Mouse (Mus musculus) liver, postnatal 0 days (tissue): ENCODE measurements around the gene Ipcef1. TPM values are rescaled to one million over a fixed set of nuclear protein-coding genes. Genes with fewer than 3 reads are reported as not detected.

ENCODE experiments used
- ATAC-seq: fragments of 200-750 bp; cut with Nextera tagmentation; 2 replicates; pipeline ENCODE4 v1.8.0; 2017; ENCODE audit warnings: mild to moderate bottlenecking, moderate library complexity
- DNase-seq: peaks from one replicate; pipeline ENCODE4 v3.0.0-alpha.2; 2016
- H3K27ac ChIP-seq: fragments of 300-500 bp; sonication (generic); 2 replicates; pipeline ENCODE4 v1.5.1; 2014; ENCODE audit warnings: antibody characterized with exemption, moderate library complexity, mild to moderate bottlenecking, low read depth
- H3K27me3 ChIP-seq: fragments of 300-500 bp; sonication (generic); 2 replicates; pipeline ENCODE4 v1.6.1; 2014; ENCODE audit warnings: low read length, control low read depth, mixed read lengths; ENCODE audit not compliant: insufficient read depth
- H3K36me3 ChIP-seq: fragments of 300-500 bp; sonication (generic); replicated peaks from 2 replicates; pipeline ENCODE4 v1.6.1; 2014; ENCODE audit warnings: mild to moderate bottlenecking, control low read depth, low read length, moderate library complexity, mixed read lengths; ENCODE audit not compliant: insufficient read depth
- H3K4me1 ChIP-seq: fragments of 300-500 bp; sonication (generic); 2 replicates; pipeline ENCODE4 v1.6.1; 2014; ENCODE audit warnings: antibody characterized with exemption, mild to moderate bottlenecking, control low read depth; ENCODE audit not compliant: insufficient read depth
- H3K4me2 ChIP-seq: fragments of 300-500 bp; sonication (generic); 2 replicates; pipeline ENCODE4 v1.6.1; 2014; ENCODE audit warnings: low read depth, mild to moderate bottlenecking, low read length, moderate library complexity, mixed read lengths
- H3K4me3 ChIP-seq: fragments of 300-500 bp; sonication (generic); 2 replicates; pipeline ENCODE4 v1.5.1; 2014; ENCODE audit warnings: low read depth, low read length
- H3K9ac ChIP-seq: fragments of 300-500 bp; sonication (generic); replicated peaks from 2 replicates; pipeline ENCODE4 v1.6.1; 2014; ENCODE audit warnings: mild to moderate bottlenecking, moderate library complexity
- H3K9me3 ChIP-seq: fragments of 300-500 bp; sonication (generic); 2 replicates; pipeline ENCODE4 v1.6.1; 2016; ENCODE audit warnings: mild to moderate bottlenecking, control low read depth, low read length, mixed read lengths
- CTCF ChIP-seq: sonication (generic); IDR thresholded peaks from 2 replicates; pipeline ENCODE4 v1.5.1; 2016; ENCODE audit warnings: antibody characterized with exemption, low read depth
- EP300 ChIP-seq: IDR thresholded peaks from 2 replicates; pipeline ENCODE4 v1.6.1; 2016; ENCODE audit warnings: antibody characterized with exemption, low read depth, mild to moderate bottlenecking
- WGBS: fragments of 180-500 bp; shearing (Covaris S2); extraction: QIAGEN DNeasy Blood & Tissue Kit; methylation state at CpG from one replicate; pipeline ENCODE4 v1.1.7; 2014; ENCODE audit not compliant: insufficient replicate concordance; 5-methylcytosine and 5-hydroxymethylcytosine counted together
- polyA plus RNA-seq: library from polyadenylated mRNA; unstranded; fragments of >200 nt; fragmentation: Nextera tagmentation; extraction: Ambion mirVana; gene quantifications from 2 replicates; pipeline ENCODE4 v1.2.1, GENCODE M21; 2015

The Ipcef1 gene
- polyA plus RNA-seq, 1 experiment from 2014 or later, result 1.1 TPM

DNA sequence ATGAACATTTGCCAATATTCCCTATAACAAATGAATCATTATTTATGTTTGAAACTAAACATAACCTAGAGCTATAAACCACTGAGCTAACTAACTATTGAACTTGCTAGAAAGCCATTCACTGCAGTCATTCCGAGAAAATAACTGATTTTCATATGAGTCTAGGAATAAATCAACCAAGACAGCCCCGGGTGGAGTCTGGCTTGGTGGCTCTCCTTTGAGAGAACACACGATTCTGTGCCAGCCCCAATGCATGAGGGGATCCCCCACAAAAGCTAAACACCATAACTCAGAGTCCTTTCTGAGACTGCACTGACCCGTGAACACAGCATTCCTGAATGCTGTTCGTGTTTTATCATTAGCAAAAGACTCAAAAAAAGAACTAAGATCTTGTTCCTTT lies 8.0 kb upstream of the Ipcef1 start:
- no peaks in the 10 kb centered on the region for H3K27me3 ChIP-seq
- TF ChIP-seq EP300, result no peak
- no peak for TF ChIP-seq CTCF
- no peak overlapping the region for H3K4me2 ChIP-seq
- no peak overlapping the region for H3K27ac ChIP-seq
- no peak overlapping the region for H3K9ac ChIP-seq
- no peaks in the 10 kb centered on the region for H3K4me1 ChIP-seq
- H3K9me3 ChIP-seq, result no peaks in the 10 kb centered on the region
- no peak overlapping the region for H3K4me3 ChIP-seq
- DNase-seq (no peak), ATAC-seq (no peak)
- 67% methylated on average over 5 of the region's 5 CpGs for WGBS
- no peaks in the 10 kb centered on the region for H3K36me3 ChIP-seq

DNA sequence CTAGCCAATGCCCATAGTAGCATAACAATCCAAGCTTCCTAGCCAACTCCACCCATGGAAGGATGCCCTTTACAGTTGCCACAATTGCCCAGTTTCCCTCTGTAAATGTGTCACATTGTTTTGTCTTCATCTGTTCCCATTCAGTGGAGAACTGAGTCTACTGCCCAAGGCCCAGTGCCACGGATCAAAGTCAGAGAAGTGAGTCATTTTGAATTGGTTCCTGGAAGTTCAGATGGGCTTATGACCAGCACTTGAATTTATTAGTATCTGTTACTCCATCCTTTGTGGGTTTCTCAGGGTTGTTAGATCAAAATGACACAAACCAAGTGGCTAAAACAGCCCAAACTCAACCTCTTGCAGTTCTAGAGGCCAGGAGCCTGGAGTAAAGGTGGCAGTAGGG lies 5.3 kb upstream of the Ipcef1 start:
- no peak overlapping the region for H3K4me2 ChIP-seq
- TF ChIP-seq CTCF (no peak), EP300 (no peak)
- no peak overlapping the region for H3K27ac ChIP-seq
- no peak for ATAC-seq
- no peaks in the 10 kb centered on the region for H3K9me3 ChIP-seq
- no peak overlapping the region for H3K9ac ChIP-seq
- H3K4me3 ChIP-seq, result no peak overlapping the region
- H3K4me1 ChIP-seq, result no peaks in the 10 kb centered on the region
- no peaks in the 10 kb centered on the region for H3K27me3 ChIP-seq
- no peak for DNase-seq
- WGBS, result 74% methylated on average over 1 of the region's 1 CpGs
- no peaks in the 10 kb centered on the region for H3K36me3 ChIP-seq

DNA sequence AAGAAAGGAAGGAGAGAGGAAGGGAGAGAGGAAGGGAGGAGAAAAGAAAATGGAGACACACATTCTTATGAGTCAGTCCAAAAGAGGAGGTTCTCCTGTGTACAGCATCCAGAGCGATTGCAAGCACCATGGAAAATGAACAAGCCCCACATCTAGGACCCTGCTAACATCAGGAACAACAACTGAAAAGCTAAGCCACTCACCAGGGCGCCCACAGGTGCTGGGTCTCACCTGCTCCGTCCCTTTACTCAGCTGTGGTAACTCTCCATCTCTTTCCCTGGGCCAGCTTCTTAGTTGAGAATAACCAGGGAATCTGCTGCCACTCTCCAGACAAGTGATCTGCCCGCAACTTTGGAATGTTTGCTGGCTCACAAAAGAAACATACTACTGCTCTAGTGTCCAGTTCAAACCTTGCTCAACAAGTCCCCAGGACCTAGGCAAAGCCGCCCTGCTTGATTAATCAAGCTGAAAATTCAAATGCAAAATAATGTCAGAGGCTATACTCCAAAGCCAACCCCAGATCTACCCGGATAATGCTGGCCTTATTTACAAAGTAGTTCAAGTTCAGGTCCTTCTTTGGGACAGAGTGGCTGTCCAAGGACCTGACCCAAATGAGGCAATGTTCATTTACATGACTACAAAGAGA lies 2.4 kb upstream of the Ipcef1 start:
- H3K4me1 ChIP-seq, result no peaks in the 10 kb centered on the region
- H3K27ac ChIP-seq, result no peak overlapping the region
- H3K4me2 ChIP-seq, result no peak overlapping the region
- no peak for TF ChIP-seq CTCF
- TF ChIP-seq EP300, result no peak
- no peaks in the 10 kb centered on the region for H3K9me3 ChIP-seq
- no peaks in the 10 kb centered on the region for H3K36me3 ChIP-seq
- WGBS, result 77% methylated on average over 6 of the region's 6 CpGs
- ATAC-seq (no peak), DNase-seq (no peak)
- no peaks in the 10 kb centered on the region for H3K27me3 ChIP-seq
- no peak overlapping the region for H3K4me3 ChIP-seq
- no peak overlapping the region for H3K9ac ChIP-seq

DNA sequence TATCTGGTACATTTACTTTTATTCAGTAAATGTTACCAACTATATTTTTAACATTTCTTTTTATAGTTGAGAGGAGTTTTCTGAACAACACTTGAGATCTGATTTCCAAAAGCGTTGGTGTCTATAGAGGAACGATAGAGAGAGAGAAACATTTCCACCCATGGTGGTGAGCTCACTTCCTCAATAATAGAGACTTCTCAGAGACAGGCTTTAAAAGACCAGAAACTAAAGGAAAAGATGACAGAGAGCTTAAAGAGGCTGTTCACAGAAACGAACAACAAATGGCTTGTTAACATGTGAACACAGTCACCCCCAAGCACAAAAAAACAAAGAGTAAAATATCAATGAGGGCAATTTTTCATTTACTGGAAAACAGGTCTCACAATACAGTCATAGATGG lies 2.4 kb downstream of the Ipcef1 start:
- DNase-seq (no peak), ATAC-seq (no peak)
- H3K4me3 ChIP-seq, result no peak overlapping the region
- no peak for TF ChIP-seq CTCF
- no peak for TF ChIP-seq EP300
- no peak overlapping the region for H3K4me2 ChIP-seq
- no peak overlapping the region for H3K27ac ChIP-seq
- no peaks in the 10 kb centered on the region for H3K36me3 ChIP-seq
- WGBS, result 47% methylated on average over 3 of the region's 3 CpGs
- H3K27me3 ChIP-seq, result no peaks in the 10 kb centered on the region
- no peaks in the 10 kb centered on the region for H3K4me1 ChIP-seq
- H3K9me3 ChIP-seq, result no peaks in the 10 kb centered on the region
- H3K9ac ChIP-seq, result no peak overlapping the region

- 68% methylated on average over 2 of the region's 2 CpGs for WGBS
Measured at GRCm38 (mm10) chr10:7047919-7048291, 4.4 kb downstream of the Ipcef1 start.

DNA sequence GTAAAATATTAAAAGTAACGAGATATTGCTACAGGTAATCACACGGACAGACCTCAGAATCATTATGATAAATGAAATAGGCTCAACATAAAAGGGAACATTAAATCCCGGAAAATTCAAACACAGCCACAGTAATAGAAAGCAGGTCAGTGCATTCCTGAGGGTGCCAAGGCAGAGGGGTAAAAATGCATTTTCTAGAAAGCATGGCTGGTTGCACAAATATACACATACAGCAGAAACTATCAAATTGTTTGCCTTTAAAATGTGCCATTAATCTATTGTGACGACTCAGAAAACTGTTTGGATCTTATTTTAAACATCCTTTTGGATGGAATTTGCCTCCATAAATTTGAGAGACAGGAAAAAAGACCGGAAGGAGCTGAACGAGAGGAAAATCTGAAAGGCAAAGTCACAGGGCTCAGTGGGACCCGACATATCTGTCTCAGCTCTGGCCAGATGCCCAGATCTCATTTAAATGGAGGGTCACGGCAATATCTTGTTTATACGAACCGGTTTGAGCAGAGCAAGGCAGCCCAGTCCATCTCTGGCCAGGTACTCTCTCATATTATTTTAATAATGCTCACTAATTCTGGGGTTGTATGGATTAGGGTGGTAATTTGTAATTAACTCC lies 4.9 kb downstream of the Ipcef1 start:
- no peaks in the 10 kb centered on the region for H3K9me3 ChIP-seq
- H3K4me2 ChIP-seq, result no peak overlapping the region
- H3K9ac ChIP-seq, result no peak overlapping the region
- TF ChIP-seq CTCF, result no peak
- no peak for TF ChIP-seq EP300
- H3K4me3 ChIP-seq, result no peak overlapping the region
- no peaks in the 10 kb centered on the region for H3K27me3 ChIP-seq
- no peaks in the 10 kb centered on the region for H3K4me1 ChIP-seq
- WGBS, result 66% methylated on average over 10 of the region's 10 CpGs
- no peak for ATAC-seq
- H3K27ac ChIP-seq, result no peak overlapping the region
- H3K36me3 ChIP-seq, result no peaks in the 10 kb centered on the region
- DNase-seq, result no peak

More at GRCm38 (mm10) chr10:7047919-7048291, 4.4 kb downstream of the Ipcef1 start:
- Histone ChIP-seq H3K9ac (no peak overlapping the region), H3K27me3 (no peaks in the 10 kb centered on the region), H3K4me3 (no peak overlapping the region), H3K4me1 (no peaks in the 10 kb centered on the region), H3K4me2 (no peak overlapping the region), H3K36me3 (no peaks in the 10 kb centered on the region), H3K27ac (no peak overlapping the region), H3K9me3 (no peaks in the 10 kb centered on the region)
- no peak for DNase-seq
- no peak for ATAC-seq
- TF ChIP-seq EP300 (no peak), CTCF (no peak)
